In the genomic region with DNA sequence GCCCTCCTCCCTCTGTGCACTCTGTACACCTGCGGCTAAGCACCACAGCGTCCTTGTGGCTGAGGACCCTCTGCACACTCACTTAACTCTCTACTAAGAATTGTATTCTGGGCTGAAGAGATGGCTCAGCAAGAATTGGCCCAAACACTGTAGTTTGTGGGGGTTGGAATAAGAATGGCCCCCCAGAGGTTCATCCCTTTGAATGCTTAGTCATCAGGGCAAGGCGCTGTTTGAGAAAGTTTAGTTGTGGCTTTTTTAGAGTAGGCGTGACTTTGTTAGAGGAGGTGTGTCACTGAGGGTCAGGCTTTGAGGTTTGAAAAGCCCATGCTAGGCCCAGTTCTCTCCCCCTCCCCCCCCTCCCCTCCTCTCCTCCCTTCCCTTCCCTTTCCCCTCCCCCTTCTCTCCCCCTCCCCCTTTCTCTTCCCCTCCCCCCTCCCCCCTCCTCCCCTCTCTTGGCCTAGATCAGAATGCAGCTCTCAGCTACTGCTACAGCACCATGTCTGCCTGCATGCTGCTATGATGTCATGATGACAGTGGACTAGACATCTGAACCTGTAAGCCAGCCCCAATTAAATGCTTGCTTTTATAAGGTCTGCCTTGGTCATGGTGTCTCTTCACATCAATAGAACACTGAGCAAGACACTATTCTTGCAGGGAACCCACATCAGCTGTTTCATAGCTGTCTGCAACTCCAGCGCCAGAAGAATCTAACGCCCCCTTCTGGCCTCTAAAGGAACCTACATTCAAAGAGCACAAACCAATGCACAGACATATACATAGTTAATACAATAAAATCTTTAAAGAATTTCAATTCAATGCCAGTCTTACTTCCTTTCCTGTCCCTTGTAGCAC, we compare ENCODE assay signal across 14 mouse cellular contexts. TPM values are rescaled to one million over a fixed set of nuclear protein-coding genes. Genes with fewer than 3 reads are reported as not detected.
DNase-seq lines count a peak whose midpoint lies in the region; ATAC-seq and TF ChIP-seq lines count a peak whose summit lies in the region.
"Had no signal": no experiment of that assay in that cellular context is flagged by ENCODE, and none has a peak within 500 bp of the region (broad histone marks: within the 10 kb centered on the region; RNA-seq: fewer than 3 reads in every experiment).

No protein-coding gene starts in this region.

- no peak overlapping the region for H3K4me3 ChIP-seq in liver, embryonic 13.5 days (replicated peaks)
- H3K4me3 ChIP-seq in liver, embryonic 11.5 days (ENCODE audit: low read depth, low read length) = no peak overlapping the region
- H3K4me3 ChIP-seq in E14TG2a.4 (replicated peaks; ENCODE audit: low read length) = no peak overlapping the region
- no peak overlapping the region for H3K4me3 ChIP-seq in stomach, embryonic 15.5 days (replicated peaks)
- H3K4me3 ChIP-seq: erythroblast, embryonic 14.5 days; limb, embryonic 15.5 days had no signal

- 0 out of 2 replicates have a peak, but pooled peaks have one; percentile 15 for ATAC-seq in liver, embryonic 13.5 days (ENCODE audit: low read depth)
- ATAC-seq in liver, embryonic 11.5 days (replicated peaks; ENCODE audit: low FRiP score) = no peak
- peak; percentile 42 for ATAC-seq in granulocyte monocyte progenitor cell, adult 5-6 weeks (replicated peaks; ENCODE audit: poor library complexity, severe bottlenecking)
- no peak for ATAC-seq in stomach, embryonic 15.5 days (ENCODE audit: insufficient read depth, low FRiP score, low read depth)

- no peak overlapping the region for H3K4me2 ChIP-seq in liver, embryonic 13.5 days
- no peak overlapping the region for H3K4me2 ChIP-seq in liver, embryonic 11.5 days
- no peak overlapping the region for H3K4me2 ChIP-seq in stomach, embryonic 15.5 days
- H3K4me2 ChIP-seq: limb, embryonic 15.5 days had no signal

- WGBS in liver, embryonic 13.5 days (ENCODE audit: insufficient replicate concordance) = 37% methylated on average over 6 of the region's 6 CpGs
- WGBS in liver, embryonic 11.5 days = 66% methylated on average over 6 of the region's 6 CpGs
- WGBS in stomach, embryonic 15.5 days = 73% methylated on average over 6 of the region's 6 CpGs

- no peaks in the 10 kb centered on the region for H3K9me3 ChIP-seq in liver, embryonic 13.5 days (replicated peaks)
- no peaks in the 10 kb centered on the region for H3K9me3 ChIP-seq in liver, embryonic 11.5 days (ENCODE audit: control insufficient read depth, low read length)
- H3K9me3 ChIP-seq in E14TG2a.4 (ENCODE audit: low read length) = peaks cover 15% of the 10 kb centered on the region
- no peaks in the 10 kb centered on the region for H3K9me3 ChIP-seq in stomach, embryonic 15.5 days
- H3K9me3 ChIP-seq: limb, embryonic 15.5 days had no signal

- H3K36me3 ChIP-seq in liver, embryonic 13.5 days = no peaks in the 10 kb centered on the region
- H3K36me3 ChIP-seq in liver, embryonic 11.5 days (ENCODE audit: control insufficient read depth, insufficient read depth, low read length) = no peaks in the 10 kb centered on the region
- H3K36me3 ChIP-seq in E14TG2a.4 (ENCODE audit: insufficient read depth, low read length) = no peaks in the 10 kb centered on the region
- H3K36me3 ChIP-seq in stomach, embryonic 15.5 days = no peaks in the 10 kb centered on the region
- H3K36me3 ChIP-seq: limb, embryonic 15.5 days had no signal

- DNase-seq in liver, embryonic 13.5 days = no peak
- DNase-seq in liver, embryonic 11.5 days (ENCODE audit: low spot score) = no peak
- no peak for DNase-seq in adrenal gland, adult 2 months
- DNase-seq in testis, postnatal 10 days (ENCODE audit: low spot score) = no peak
- DNase-seq: cerebellum, adult 2 months; gastrocnemius, postnatal 36 days; kidney, adult 18-20 months; kidney, postnatal 4 days; lung, postnatal 4 days had no signal

- peaks cover 28% of the 10 kb centered on the region for H3K4me1 ChIP-seq in liver, embryonic 13.5 days (replicated peaks)
- H3K4me1 ChIP-seq in liver, embryonic 11.5 days (replicated peaks; ENCODE audit: control insufficient read depth, insufficient read depth, low read length) = peaks cover 13% of the 10 kb centered on the region
- peaks cover 56% of the 10 kb centered on the region for H3K4me1 ChIP-seq in E14TG2a.4 (replicated peaks; ENCODE audit: low read depth, low read length)
- H3K4me1 ChIP-seq in stomach, embryonic 15.5 days = peaks cover 9% of the 10 kb centered on the region; the same call in 1 of the 2 replicates
- H3K4me1 ChIP-seq: limb, embryonic 15.5 days had no signal

- 0 out of 2 replicates have a peak overlapping the region, but pooled peaks have one; percentile 13 for H3K27ac ChIP-seq in liver, embryonic 13.5 days
- no peak overlapping the region for H3K27ac ChIP-seq in liver, embryonic 11.5 days (ENCODE audit: low read depth, low read length)
- peak overlapping the region; percentile 67; the same call in 1 of the 2 replicates for H3K27ac ChIP-seq in stomach, embryonic 15.5 days
- H3K27ac ChIP-seq: limb, embryonic 15.5 days had no signal

- no peak overlapping the region for H3K9ac ChIP-seq in liver, embryonic 13.5 days
- no peak overlapping the region for H3K9ac ChIP-seq in liver, embryonic 11.5 days (ENCODE audit: low read depth, low read length)
- H3K9ac ChIP-seq in stomach, embryonic 15.5 days = no peak overlapping the region
- H3K9ac ChIP-seq: limb, embryonic 15.5 days had no signal

- TF ChIP-seq CTCF in E14TG2a.4 (conservative IDR thresholded peaks at IDR 0.05; ENCODE audit: low read length) = peak; percentile 56

- H3K27me3 ChIP-seq in liver, embryonic 13.5 days = 0 out of 2 replicates have a peak, but pooled peaks cover 2% of the 10 kb centered on the region
- no peaks in the 10 kb centered on the region for H3K27me3 ChIP-seq in liver, embryonic 11.5 days (replicated peaks; ENCODE audit: control insufficient read depth, insufficient read depth, low read length)
- no peaks in the 10 kb centered on the region for H3K27me3 ChIP-seq in E14TG2a.4 (ENCODE audit: insufficient read depth, low read length)
- H3K27me3 ChIP-seq in stomach, embryonic 15.5 days (replicated peaks) = no peaks in the 10 kb centered on the region
- H3K27me3 ChIP-seq: limb, embryonic 15.5 days had no signal

RNA-seq across cellular contexts. Expression of a gene that starts 23.8 kb away (rescaled TPM):
- polyA plus RNA-seq in liver, embryonic 13.5 days (2015; fragmentation: Nextera tagmentation; extraction: Ambion mirVana) = 247 and 315 TPM in 2 replicates
- 229 and 276 TPM in 2 replicates for polyA plus RNA-seq in liver, embryonic 11.5 days (2014; fragmentation: Nextera tagmentation; extraction: Ambion mirVana)
- total RNA-seq in granulocyte monocyte progenitor cell, adult 5-6 weeks (2014; fragmentation: Nextera tagmentation) = 132 and 145 TPM in 2 replicates
- total RNA-seq in granulocyte monocyte progenitor cell, adult 5-6 weeks (2017) = 245 and 274 TPM in 2 replicates
- polyA plus RNA-seq in stomach, embryonic 15.5 days (2015; fragmentation: Nextera tagmentation; extraction: Ambion mirVana) = 127 and 133 TPM in 2 replicates
- total RNA-seq in adrenal gland, adult 2 months (2021) = 10 to 100 TPM; 18.3 to 22.9 TPM
- 7.4 and 13.2 TPM in 2 replicates for polyA plus RNA-seq in adrenal gland, adult 2 months (2012; rRNA removed)

Comparison
In these comparisons a context has a peak if more than half of its experiments do, and no peak if none do; other contexts are left out.
1. ATAC-seq: peak in liver, embryonic 13.5 days (single experiment) and granulocyte monocyte progenitor cell, adult 5-6 weeks (single experiment); none in liver, embryonic 11.5 days (single experiment) and stomach, embryonic 15.5 days (single experiment).